Mouse (Mus musculus): ENCODE measurements around the gene Ttbk1. TPM values are rescaled to one million over a fixed set of nuclear protein-coding genes. Genes with fewer than 3 reads are reported as not detected.

The Ttbk1 gene
- polyA plus RNA-seq (2017; shearing (Covaris generic)): 0.13 TPM

DNA sequence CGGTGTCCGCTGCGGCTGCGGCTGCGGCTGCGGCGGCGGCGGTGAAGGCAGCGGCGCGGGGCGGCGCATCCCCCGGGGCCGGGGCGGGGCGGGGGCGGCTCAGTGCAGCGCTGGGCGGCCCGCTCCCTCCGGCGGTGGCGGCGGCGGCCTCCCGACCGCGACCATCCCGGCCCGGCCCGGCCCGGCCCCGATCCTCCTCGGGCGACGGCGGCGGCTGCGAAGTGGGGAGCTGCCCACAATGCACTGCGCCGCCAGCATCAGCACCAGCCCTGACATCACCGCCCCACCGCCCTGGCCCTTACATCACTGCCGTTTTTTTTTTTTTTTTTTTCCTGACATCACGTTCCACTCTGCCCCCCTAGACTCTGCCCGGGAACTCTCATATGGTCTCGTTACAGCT lies at the start of gene Ttbk1:
Gene Ttbk1 (minus strand): TSS at position 245 of the 400 bp plus-strand sequence.

DNA sequence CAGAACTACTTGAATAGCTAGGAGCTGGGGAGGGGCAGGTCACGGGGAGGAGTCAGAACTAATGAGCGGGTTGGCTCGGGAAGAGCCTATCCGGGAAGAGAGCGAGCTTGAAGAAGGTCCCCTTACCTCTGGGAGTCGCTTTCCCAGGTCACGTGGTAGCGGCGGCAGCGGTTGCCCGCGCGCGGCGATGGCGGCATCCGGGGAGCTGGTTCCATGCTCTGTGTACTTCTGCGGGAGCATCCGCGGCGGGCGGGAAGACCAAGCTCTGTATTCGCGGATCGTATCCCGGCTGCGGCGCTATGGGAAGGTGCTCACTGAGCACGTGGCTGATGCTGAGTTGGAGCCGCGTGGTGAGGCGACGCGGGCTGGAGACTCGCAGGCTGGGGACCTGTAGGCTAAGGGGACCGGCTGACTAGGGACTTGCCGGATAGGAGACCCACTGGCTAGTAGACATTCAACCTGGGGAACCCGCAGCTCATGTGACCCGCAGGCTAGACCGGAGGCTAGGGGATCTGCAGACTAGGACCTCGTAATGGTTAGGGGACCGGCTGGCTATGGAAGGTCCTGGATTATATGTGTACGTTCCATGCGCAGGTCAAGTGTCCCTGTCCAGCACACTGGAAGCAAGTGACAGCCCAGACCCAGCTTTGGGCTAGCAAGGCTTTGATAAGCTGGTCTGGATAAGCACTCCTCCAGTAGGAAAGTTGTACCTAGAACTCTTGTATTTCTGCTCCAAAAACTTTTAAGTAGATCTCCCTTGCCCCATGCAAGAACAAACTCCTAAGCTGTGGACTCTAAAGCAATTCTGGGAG lies 9.4 kb upstream of the Ttbk1 start, which contains the start of gene Dnph1:
Gene Dnph1 (plus strand): TSS at position 89 of the 812 bp plus-strand sequence.

DNA sequence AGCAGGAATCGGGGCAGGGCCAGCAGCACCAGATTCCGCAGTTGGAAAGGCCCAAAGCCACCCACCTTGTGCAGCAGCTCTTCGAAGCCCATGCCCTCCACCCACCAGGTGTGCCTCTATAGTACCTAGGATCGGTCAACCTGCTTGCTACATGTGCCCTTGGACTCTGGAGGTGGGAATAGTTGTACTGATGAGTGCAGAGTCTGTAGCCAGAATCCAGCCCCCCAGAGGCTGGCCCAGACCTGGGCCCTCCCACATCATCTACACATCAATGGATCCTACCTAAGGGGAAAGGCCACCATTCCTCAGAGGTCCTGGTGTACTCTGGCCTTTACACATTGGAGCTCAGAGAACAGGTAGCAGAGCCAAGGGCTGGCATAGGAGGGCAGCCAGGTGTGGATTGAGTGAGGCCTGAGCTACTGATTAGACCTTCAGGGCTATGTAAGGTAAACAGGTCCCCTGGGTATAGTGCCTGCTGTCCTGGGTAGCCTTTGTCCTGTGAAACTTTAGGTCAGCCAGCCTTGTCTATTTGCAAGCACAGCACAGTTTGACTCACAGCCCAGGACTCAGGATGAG lies 49.1 kb downstream of the Ttbk1 start, which contains the start of gene Slc22a7:
Gene Slc22a7 (minus strand): TSS at position 160 of the 576 bp plus-strand sequence.

DNA sequence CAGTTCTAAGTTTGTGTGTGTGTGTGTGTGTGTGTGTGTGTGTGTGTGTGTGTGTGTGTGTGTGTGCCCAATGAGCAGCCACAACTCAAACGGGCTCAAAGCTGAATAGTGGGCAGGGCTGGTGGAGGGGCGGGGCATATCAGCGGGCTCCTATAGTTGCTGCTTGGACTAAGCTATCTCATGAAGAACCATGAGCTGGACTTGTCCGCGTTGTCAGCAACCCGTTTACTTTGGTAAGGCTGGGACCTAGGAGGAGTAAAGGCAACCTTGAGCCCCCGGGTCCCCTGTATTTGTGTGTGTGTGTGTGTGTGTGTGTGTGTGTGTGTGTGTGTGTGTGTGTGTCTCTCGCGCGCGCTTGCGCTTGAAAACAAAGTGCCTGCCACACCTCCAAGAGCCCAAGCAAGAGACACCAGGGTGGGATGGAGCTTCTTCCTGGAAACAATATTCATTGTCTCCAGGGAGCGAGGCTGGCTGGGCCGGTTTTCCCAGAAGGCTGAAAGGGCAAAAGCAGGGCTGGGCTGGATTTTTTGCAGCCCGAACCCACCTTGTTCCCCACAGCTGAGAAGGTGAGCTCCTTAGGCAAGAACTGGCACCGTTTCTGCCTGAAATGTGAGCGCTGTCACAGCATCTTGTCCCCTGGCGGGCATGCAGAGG lies 58.6 kb downstream of the Ttbk1 start, which contains the start of gene Crip3:
Gene Crip3 (plus strand): TSS at position 166 of the 654 bp plus-strand sequence.

Other genes starting within 250 kb of the Ttbk1 start
- 69.3 TPM for gene Polr1c, start 239.6 kb downstream of the Ttbk1 start, polyA plus RNA-seq (2017; shearing (Covaris generic))
- gene Yipf3, start 239.6 kb downstream of the Ttbk1 start, polyA plus RNA-seq (2017; shearing (Covaris generic)): 150 TPM
- not detected for gene Lrrc73, start 234.1 kb downstream of the Ttbk1 start, polyA plus RNA-seq (2017; shearing (Covaris generic))
- 57.7 TPM for gene Tjap1, start 204.6 kb downstream of the Ttbk1 start, polyA plus RNA-seq (2017; shearing (Covaris generic))
- not detected for gene Dlk2, start 190.3 kb downstream of the Ttbk1 start, polyA plus RNA-seq (2017; shearing (Covaris generic))
- gene Abcc10, start 159.3 kb downstream of the Ttbk1 start, polyA plus RNA-seq (2017; shearing (Covaris generic)): 6.7 TPM
- 10.6 TPM for gene Zfp318, start 103.9 kb downstream of the Ttbk1 start, polyA plus RNA-seq (2017; shearing (Covaris generic))
- not detected for gene Crip3, start 58.7 kb downstream of the Ttbk1 start, polyA plus RNA-seq (2017; shearing (Covaris generic))
- gene Slc22a7, start 49.2 kb downstream of the Ttbk1 start, polyA plus RNA-seq (2017; shearing (Covaris generic)): not detected
- 0.96 TPM for gene Dnph1, start 9.0 kb upstream of the Ttbk1 start, polyA plus RNA-seq (2017; shearing (Covaris generic))
- 5.4 TPM for gene Cul9, start 58.7 kb upstream of the Ttbk1 start, polyA plus RNA-seq (2017; shearing (Covaris generic))
- gene Srf, start 68.5 kb upstream of the Ttbk1 start, polyA plus RNA-seq (2017; shearing (Covaris generic)): 26.4 TPM
- gene Ptk7, start 141.8 kb upstream of the Ttbk1 start, polyA plus RNA-seq (2017; shearing (Covaris generic)): not detected
- 17.7 TPM for gene Klc4, start 158.3 kb upstream of the Ttbk1 start, polyA plus RNA-seq (2017; shearing (Covaris generic))
- gene Mrpl2, start 158.6 kb upstream of the Ttbk1 start, polyA plus RNA-seq (2017; shearing (Covaris generic)): 34.7 TPM
- gene Cul7, start 162.7 kb upstream of the Ttbk1 start, polyA plus RNA-seq (2017; shearing (Covaris generic)): 1.5 TPM
- 36.3 TPM for gene Rrp36, start 186.7 kb upstream of the Ttbk1 start, polyA plus RNA-seq (2017; shearing (Covaris generic))
- gene Mea1, start 191.1 kb upstream of the Ttbk1 start, polyA plus RNA-seq (2017; shearing (Covaris generic)): 81.7 TPM
- gene Klhdc3, start 193.2 kb upstream of the Ttbk1 start, polyA plus RNA-seq (2017; shearing (Covaris generic)): 82.7 TPM
- 49.9 TPM for gene Ppp2r5d, start 217.4 kb upstream of the Ttbk1 start, polyA plus RNA-seq (2017; shearing (Covaris generic))
- gene Pex6, start 223.8 kb upstream of the Ttbk1 start, polyA plus RNA-seq (2017; shearing (Covaris generic)): 27.2 TPM
- not detected for gene Gnmt, start 241.5 kb upstream of the Ttbk1 start, polyA plus RNA-seq (2017; shearing (Covaris generic))

All from effector memory CD4-positive, alpha-beta T cell, adult 7 months (primary cell).